Comparison of ENCODE assay signal across 8 mouse cellular contexts in genomic region chr3:40950601-40951201, GRCm38 (mm10). TPM values are rescaled to one million over a fixed set of nuclear protein-coding genes. Genes with fewer than 3 reads are reported as not detected.
A peak's percentile ranks its signal among the peaks of the same experiment; 100 is the strongest.
DNase-seq lines count a peak whose midpoint lies in the region; ATAC-seq and TF ChIP-seq lines count a peak whose summit lies in the region.

No protein-coding gene starts in this region.

- peak; percentile 31 for DNase-seq in ES-CJ7 (ENCODE audit: low read depth, low spot score)
- peak; percentile 45 for DNase-seq in lung, embryonic 14.5 days
- DNase-seq in urinary bladder, adult 2 months (ENCODE audit: low spot score): peak; percentile 64

- 0 out of 2 replicates have a peak, but pooled peaks have one; percentile 4 for ATAC-seq in heart, embryonic 14.5 days (ENCODE audit: insufficient number of reproducible peaks, insufficient read depth, low FRiP score, low read depth)
- ATAC-seq in kidney, embryonic 16.5 days (ENCODE audit: low FRiP score, low TSS enrichment): peak; percentile 20
- no peak for ATAC-seq in lung, embryonic 14.5 days (ENCODE audit: insufficient read depth)
- no peak for ATAC-seq in neural tube, embryonic 15.5 days (ENCODE audit: low FRiP score)

- H3K27me3 ChIP-seq in heart, embryonic 14.5 days (ENCODE audit: control insufficient read depth, insufficient read depth, low read length): no peaks in the 10 kb centered on the region
- no peaks in the 10 kb centered on the region for H3K27me3 ChIP-seq in kidney, embryonic 16.5 days (ENCODE audit: insufficient read depth, low read length)
- H3K27me3 ChIP-seq in lung, embryonic 14.5 days (ENCODE audit: insufficient read depth, low read length): peaks cover 12% of the 10 kb centered on the region; the same call in 1 of the 2 replicates
- peaks cover 12% of the 10 kb centered on the region; the same call in 1 of the 2 replicates for H3K27me3 ChIP-seq in neural tube, embryonic 15.5 days (replicated peaks)

- peak overlapping the region; percentile 85 for H3K9ac ChIP-seq in heart, embryonic 14.5 days (ENCODE audit: low read length)
- peak overlapping the region; percentile 80 for H3K9ac ChIP-seq in kidney, embryonic 16.5 days (replicated peaks; ENCODE audit: low read length)
- H3K9ac ChIP-seq in lung, embryonic 14.5 days: peak overlapping the region; percentile 66
- peak overlapping the region; percentile 65 for H3K9ac ChIP-seq in neural tube, embryonic 15.5 days (replicated peaks)

- H3K36me3 ChIP-seq in heart, embryonic 14.5 days (ENCODE audit: control insufficient read depth, insufficient read depth, low read length): no peaks in the 10 kb centered on the region
- no peaks in the 10 kb centered on the region for H3K36me3 ChIP-seq in kidney, embryonic 16.5 days (ENCODE audit: insufficient read depth, low read length)
- no peaks in the 10 kb centered on the region for H3K36me3 ChIP-seq in lung, embryonic 14.5 days (ENCODE audit: insufficient read depth)
- no peaks in the 10 kb centered on the region for H3K36me3 ChIP-seq in neural tube, embryonic 15.5 days

- WGBS in bone marrow, adult 2 months: under 1% methylated on average over 43 of the region's 43 CpGs
- WGBS in heart, embryonic 14.5 days: under 1% methylated on average over 43 of the region's 43 CpGs
- under 1% methylated on average over 42 of the region's 43 CpGs for WGBS in kidney, embryonic 16.5 days
- WGBS in lung, embryonic 14.5 days: 1% methylated on average over 43 of the region's 43 CpGs
- WGBS in neural tube, embryonic 15.5 days: under 1% methylated on average over 42 of the region's 43 CpGs

- peak overlapping the region; percentile 98 for H3K4me3 ChIP-seq in bone marrow, adult 2 months (replicated peaks; ENCODE audit: control insufficient read depth, low read depth, low read length)
- H3K4me3 ChIP-seq in embryonic fibroblast, embryonic 13.5 days (ENCODE audit: insufficient read depth, low read length): peak overlapping the region; percentile 90
- peak overlapping the region; percentile 71 to 82 for H3K4me3 ChIP-seq in heart, embryonic 14.5 days (ENCODE audit: control insufficient read depth in 1 of 2, insufficient read depth in 1 of 2, low read depth in 1 of 2, low read length in 2 of 2)
- H3K4me3 ChIP-seq in kidney, embryonic 16.5 days (ENCODE audit: low read length): peak overlapping the region; percentile 75
- peak overlapping the region; percentile 67 for H3K4me3 ChIP-seq in lung, embryonic 14.5 days (ENCODE audit: low read depth, low read length)
- peak overlapping the region; percentile 65 for H3K4me3 ChIP-seq in neural tube, embryonic 15.5 days (replicated peaks)

- peak; percentile 7; the same call in 1 of the 2 replicates for TF ChIP-seq POLR2A in bone marrow, adult 2 months (IDR thresholded peaks at IDR 0.05; ENCODE audit: borderline replicate concordance, control insufficient read depth, low read depth, low read length)
- 0 out of 2 replicates have a peak, but pooled peaks have one; percentile 36 for TF ChIP-seq POLR2A in embryonic fibroblast, embryonic 13.5 days (IDR thresholded peaks at IDR 0.05; ENCODE audit: low read depth, low read length)

- H3K9me3 ChIP-seq in heart, embryonic 14.5 days (ENCODE audit: control insufficient read depth, low read length): no peaks in the 10 kb centered on the region
- H3K9me3 ChIP-seq in kidney, embryonic 16.5 days (ENCODE audit: low read length): no peaks in the 10 kb centered on the region
- H3K9me3 ChIP-seq in lung, embryonic 14.5 days (ENCODE audit: low read depth, low read length): no peaks in the 10 kb centered on the region
- H3K9me3 ChIP-seq in neural tube, embryonic 15.5 days (replicated peaks): no peaks in the 10 kb centered on the region

- H3K27ac ChIP-seq in bone marrow, adult 2 months (ENCODE audit: control insufficient read depth, insufficient read depth, low read depth, low read length, poor library complexity): peak overlapping the region; percentile 95
- no peak overlapping the region for H3K27ac ChIP-seq in embryonic fibroblast, embryonic 13.5 days (ENCODE audit: insufficient read depth, low read length)
- H3K27ac ChIP-seq in heart, embryonic 14.5 days (replicated peaks in 1 of 2; ENCODE audit: control insufficient read depth in 1 of 2, insufficient read depth in 1 of 2, low read depth in 2 of 2, low read length in 2 of 2): peak overlapping the region; percentile 40 to 91
- H3K27ac ChIP-seq in kidney, embryonic 16.5 days (ENCODE audit: low read length): peak overlapping the region; percentile 87
- no peak overlapping the region for H3K27ac ChIP-seq in lung, embryonic 14.5 days (ENCODE audit: low read depth)
- peak overlapping the region; percentile 72 for H3K27ac ChIP-seq in neural tube, embryonic 15.5 days (replicated peaks)

- no peak for TF ChIP-seq CTCF in bone marrow, adult 2 months (IDR thresholded peaks at IDR 0.05; ENCODE audit: control insufficient read depth, insufficient read depth, low read length)
- TF ChIP-seq CTCF in embryonic fibroblast, embryonic 13.5 days (IDR thresholded peaks at IDR 0.05; ENCODE audit: borderline replicate concordance, insufficient read depth, low read length): no peak
- TF ChIP-seq CTCF in lung, embryonic 14.5 days (IDR thresholded peaks at IDR 0.05; ENCODE audit: low read depth): no peak

- no peaks in the 10 kb centered on the region; the same call in 1 of the 2 replicates for H3K4me1 ChIP-seq in bone marrow, adult 2 months (ENCODE audit: control insufficient read depth, insufficient read depth, low read length)
- 0 out of 2 replicates have a peak, but pooled peaks cover 3% of the 10 kb centered on the region for H3K4me1 ChIP-seq in embryonic fibroblast, embryonic 13.5 days (ENCODE audit: control insufficient read depth, insufficient read depth, low read length)
- H3K4me1 ChIP-seq in heart, embryonic 14.5 days (ENCODE audit: control insufficient read depth in 2 of 2, insufficient read depth in 2 of 2, low read length in 2 of 2): peaks cover 2 to 11% of the 10 kb centered on the region in 2 experiments; a peak in 2 of 4 replicates
- no peaks in the 10 kb centered on the region for H3K4me1 ChIP-seq in kidney, embryonic 16.5 days (ENCODE audit: insufficient read depth, low read length)
- no peaks in the 10 kb centered on the region for H3K4me1 ChIP-seq in lung, embryonic 14.5 days (ENCODE audit: insufficient read depth)
- peaks cover 19% of the 10 kb centered on the region for H3K4me1 ChIP-seq in neural tube, embryonic 15.5 days

- H3K4me2 ChIP-seq in heart, embryonic 14.5 days (ENCODE audit: low read length): peak overlapping the region; percentile 97
- peak overlapping the region; percentile 81 for H3K4me2 ChIP-seq in kidney, embryonic 16.5 days (replicated peaks; ENCODE audit: low read depth, low read length)
- peak overlapping the region; percentile 98 for H3K4me2 ChIP-seq in lung, embryonic 14.5 days
- H3K4me2 ChIP-seq in neural tube, embryonic 15.5 days: peak overlapping the region; percentile 97

RNA-seq across cellular contexts. Expression of gene Larp1b, which starts 1.1 kb away (rescaled TPM):
- polyA plus RNA-seq in bone marrow, adult 2 months (2011; ENCODE audit: insufficient read depth, insufficient read length, low replicate concordance, missing spikeins): 28.6 and 40.4 TPM in 2 replicates
- 19.3 and 19.6 TPM in 2 replicates for polyA plus RNA-seq in embryonic fibroblast, embryonic 13.5 days (2011; ENCODE audit: insufficient read length, low read depth, missing spikeins)
- 14.5 and 15.7 TPM in 2 replicates for polyA plus RNA-seq in heart, embryonic 14.5 days (2014; fragmentation: Nextera tagmentation; extraction: Ambion mirVana)
- polyA plus RNA-seq in kidney, embryonic 16.5 days (2015; fragmentation: Nextera tagmentation; extraction: Ambion mirVana): 10.5 and 13.4 TPM in 2 replicates
- polyA plus RNA-seq in lung, embryonic 14.5 days (2014; fragmentation: Nextera tagmentation; extraction: Ambion mirVana): 2.5 and 2.9 TPM in 2 replicates
- polyA plus RNA-seq in neural tube, embryonic 15.5 days (2015; fragmentation: Nextera tagmentation; extraction: Ambion mirVana): 4.9 and 5.7 TPM in 2 replicates
- 25.2 and 25.7 TPM in 2 replicates for polyA plus RNA-seq in urinary bladder, adult 2 months (2012; rRNA removed)

RNA-seq across cellular contexts. Expression of gene 1700034I23Rik, which starts 48.4 kb away (rescaled TPM):
- not detected in 2 replicates for polyA plus RNA-seq in bone marrow, adult 2 months (2011; ENCODE audit: insufficient read depth, insufficient read length, low replicate concordance, missing spikeins)
- not detected in 2 replicates for polyA plus RNA-seq in embryonic fibroblast, embryonic 13.5 days (2011; ENCODE audit: insufficient read length, low read depth, missing spikeins)
- polyA plus RNA-seq in heart, embryonic 14.5 days (2014; fragmentation: Nextera tagmentation; extraction: Ambion mirVana): 0.30 and 0.36 TPM in 2 replicates
- polyA plus RNA-seq in kidney, embryonic 16.5 days (2015; fragmentation: Nextera tagmentation; extraction: Ambion mirVana): 0.23 and 0.31 TPM in 2 replicates
- 0.18 and 0.27 TPM in 2 replicates for polyA plus RNA-seq in lung, embryonic 14.5 days (2014; fragmentation: Nextera tagmentation; extraction: Ambion mirVana)
- 0.64 and 0.73 TPM in 2 replicates for polyA plus RNA-seq in neural tube, embryonic 15.5 days (2015; fragmentation: Nextera tagmentation; extraction: Ambion mirVana)
- polyA plus RNA-seq in urinary bladder, adult 2 months (2012; rRNA removed): 0.06 and 0.15 TPM in 2 replicates

Comparison
In these comparisons a context has a peak if more than half of its experiments do, and no peak if none do; other contexts are left out.
1. H3K27ac ChIP-seq: peak in bone marrow, adult 2 months (single experiment), heart, embryonic 14.5 days (2 of 2), kidney, embryonic 16.5 days (single experiment) and neural tube, embryonic 15.5 days (single experiment); none in embryonic fibroblast, embryonic 13.5 days (single experiment) and lung, embryonic 14.5 days (single experiment).
2. ATAC-seq: peak in heart, embryonic 14.5 days (single experiment) and kidney, embryonic 16.5 days (single experiment); none in lung, embryonic 14.5 days (single experiment) and neural tube, embryonic 15.5 days (single experiment).
3. Peak in every context shown above with its lines, with median percentiles within 50 percentile points of each other: DNase-seq, H3K4me3 ChIP-seq, H3K4me2 ChIP-seq and H3K9ac ChIP-seq.